Mouse (Mus musculus) heart, postnatal 25 days (tissue): ENCODE measurements around the gene Krt5. TPM values are rescaled to one million over a fixed set of nuclear protein-coding genes. Genes with fewer than 3 reads are reported as not detected.
"Not testable (repeated sequence)": the region's sequence is repeated elsewhere in the genome, so short reads cannot be mapped to it uniquely, and the experiment has no call there.

Experiments used
- DNase-seq: peaks from one replicate; pipeline ENCODE4 v3.0.0; 2022; ENCODE audit warnings: low spot score
- intact Hi-C: fragments of 180-260 bp; cut with DNase I; formaldehyde crosslinking; loops from one replicate; pipeline ENCODE4 v1.15.1; 2025
- total RNA-seq, 2 experiments: library from RNA; stranded (reverse); gene quantifications; 2 replicates each; pipeline ENCODE4 v1.2.3; 2021

Krt5 gene
- total RNA-seq = not detected

DNA sequence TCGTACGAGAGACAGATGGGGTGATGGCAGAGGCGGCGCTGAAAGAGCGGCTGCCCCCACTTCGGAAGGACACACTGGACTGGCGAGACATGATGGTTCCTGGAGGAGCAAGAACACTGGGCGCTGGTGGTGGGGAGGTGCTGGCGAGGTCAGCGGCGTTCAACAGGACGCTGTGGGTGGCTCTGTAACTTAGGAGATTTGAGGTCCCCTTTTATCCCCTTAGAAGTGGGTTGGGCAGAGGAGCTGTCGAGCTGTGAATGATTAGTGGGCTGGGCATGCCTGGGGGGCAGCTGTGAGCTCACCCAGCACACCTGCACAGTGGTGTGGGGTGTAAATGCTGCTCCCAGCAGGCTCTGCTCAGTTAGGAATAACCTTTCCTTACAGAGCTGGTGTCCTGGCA is at the start of gene Krt5:
TSS of gene Krt5 (minus strand) at position 179 of the 400 bp plus-strand sequence.
- DNase-seq = no peak
- intact Hi-C loops = no loop called here

DNA sequence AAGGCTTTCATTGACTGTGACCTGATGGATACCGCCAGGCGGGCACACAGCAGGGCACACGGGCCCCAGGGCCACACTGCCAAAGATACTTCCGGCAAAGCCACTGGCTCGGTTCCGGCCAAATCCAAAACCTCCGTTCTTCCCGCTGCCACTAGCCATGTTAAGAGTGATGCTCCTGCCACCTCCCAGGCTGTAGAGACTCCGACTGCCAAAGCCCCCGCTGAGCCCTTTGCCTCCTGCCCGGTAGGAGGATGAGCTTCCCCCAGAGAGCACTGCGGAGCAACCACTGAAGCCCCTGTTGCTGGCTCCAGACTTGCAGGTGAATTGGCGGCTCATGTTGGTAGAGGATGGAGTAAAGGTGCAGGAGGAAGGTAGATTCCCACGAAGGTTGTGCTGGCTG is 30.0 kb upstream of the Krt5 start, which contains the start of gene Krt71:
TSS of gene Krt71 (minus strand) at position 399 of the 400 bp plus-strand sequence.
- DNase-seq = no peak
- intact Hi-C loops = no loop called here

DNA sequence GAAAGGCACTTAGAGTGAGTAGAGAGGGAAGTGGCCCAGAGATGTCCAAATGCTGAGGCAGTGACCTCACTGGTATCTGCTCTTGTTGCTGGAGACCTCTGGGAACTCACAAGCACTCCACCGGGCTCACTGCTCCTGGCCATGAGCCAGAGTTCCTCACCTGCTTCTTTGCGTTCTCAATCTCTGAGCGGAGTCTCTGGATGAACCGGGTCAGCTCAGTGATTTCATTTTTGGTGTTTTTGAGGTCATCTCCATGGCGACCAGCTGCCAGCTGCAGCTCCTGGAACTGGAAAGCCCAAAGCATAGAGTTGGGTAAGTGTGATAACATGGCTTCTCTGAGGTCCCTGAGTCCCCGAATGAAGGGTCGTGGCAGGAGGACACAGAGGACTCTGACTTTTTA is 25.1 kb upstream of the Krt5 start:
- no peak for DNase-seq
- intact Hi-C loops = no loop called here

DNA sequence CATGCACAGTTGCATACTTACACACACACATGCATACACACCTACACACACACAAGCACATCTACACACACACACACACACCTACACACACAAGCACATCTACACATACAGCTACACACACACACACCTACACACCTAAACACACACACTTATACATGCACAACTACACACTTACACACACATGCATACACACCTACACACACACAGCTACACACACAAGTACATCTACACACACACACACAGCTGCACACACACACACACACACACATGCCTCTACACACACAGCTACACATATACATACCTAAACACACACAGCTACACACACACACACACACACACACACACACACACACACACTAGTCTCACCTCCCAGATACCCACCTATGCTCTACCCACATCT is 18.0 kb upstream of the Krt5 start:
- intact Hi-C loops = no loop called here

DNA sequence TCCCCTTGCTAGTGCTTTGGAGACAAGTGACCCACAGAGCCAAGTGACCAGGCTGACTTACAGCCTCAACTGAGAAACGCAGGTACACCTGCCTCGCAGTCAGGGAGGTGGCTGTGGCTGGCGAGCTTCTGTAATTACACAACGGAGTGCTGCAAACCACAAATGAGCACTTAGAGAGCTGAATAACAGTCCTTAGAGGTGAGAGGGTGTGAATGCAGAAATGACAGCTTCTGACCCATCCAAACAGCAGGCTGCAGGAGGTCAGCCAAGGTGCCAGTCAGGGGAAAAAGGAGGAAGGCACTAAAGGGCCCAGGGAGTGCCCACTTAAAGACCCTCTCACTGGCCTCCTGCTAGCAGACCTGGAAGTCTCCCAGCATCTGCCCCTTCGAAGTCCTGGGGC is 12.0 kb upstream of the Krt5 start:
- intact Hi-C loops = no loop called here
- no peak for DNase-seq

More for the DNA sequence above, 18.0 kb upstream of the Krt5 start:
- no peak for DNase-seq

DNA sequence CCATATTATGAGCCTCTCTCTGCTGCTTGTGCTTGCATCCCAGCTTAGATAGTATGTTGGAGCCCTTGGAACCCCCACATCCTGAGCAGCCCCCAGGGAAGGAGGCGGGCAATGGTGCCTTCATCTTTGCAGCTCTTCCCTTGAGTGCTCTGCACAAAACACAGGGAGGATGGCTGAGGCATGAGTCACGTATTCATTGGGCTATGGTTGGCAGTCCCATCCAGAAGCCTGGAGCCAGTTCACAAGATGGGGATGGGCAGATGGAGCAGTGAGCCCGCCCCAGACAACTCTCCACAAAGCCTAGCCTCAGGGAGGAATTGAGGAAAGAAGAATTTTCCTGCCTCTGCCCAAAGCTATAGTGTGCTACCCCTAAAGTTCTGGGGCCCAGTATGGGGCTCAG is 3.1 kb upstream of the Krt5 start:
- no peak for DNase-seq
- intact Hi-C loops = no loop called here

DNA sequence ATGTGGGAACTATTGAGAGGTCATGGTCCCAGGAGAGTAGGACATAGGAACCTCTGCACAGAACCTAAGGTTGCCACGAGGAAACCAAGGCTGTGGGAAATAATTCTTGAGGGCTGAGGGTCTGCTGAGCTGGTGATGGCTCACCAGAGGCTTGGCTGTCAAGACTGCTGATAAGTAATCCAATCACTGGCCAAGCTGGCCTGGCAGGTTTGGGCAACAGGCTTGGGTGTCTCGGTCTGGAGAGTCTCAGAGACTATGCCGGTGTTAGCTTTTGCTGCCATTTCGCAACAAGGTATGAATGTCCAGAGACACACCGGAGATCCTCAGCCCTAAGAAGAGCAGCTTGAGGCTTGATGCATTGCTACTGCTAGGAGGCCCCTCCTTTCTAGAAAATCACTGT is 1.7 kb upstream of the Krt5 start:
- intact Hi-C loops = no loop called here
- no peak for DNase-seq

DNA sequence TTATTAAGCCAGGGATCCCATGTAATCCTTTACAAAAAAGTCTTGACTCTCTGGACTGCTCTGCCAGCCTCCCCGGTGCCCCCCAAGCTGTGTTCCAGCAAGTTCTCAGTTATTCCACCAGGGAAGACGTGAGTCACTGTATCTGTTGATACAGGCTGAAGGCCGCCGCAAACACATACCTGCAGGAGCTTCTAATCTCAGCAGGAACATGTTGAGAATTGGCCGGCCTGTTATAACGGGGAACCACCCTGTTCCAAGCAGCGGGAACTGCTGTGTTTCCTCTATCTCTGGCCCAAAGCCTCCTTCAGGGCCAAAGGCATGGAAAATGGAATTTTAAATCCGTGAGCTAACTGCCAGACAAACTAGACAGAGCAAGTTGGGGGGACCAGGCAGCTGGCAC is 1.0 kb upstream of the Krt5 start:
- intact Hi-C loops = no loop called here
- no peak for DNase-seq

DNA sequence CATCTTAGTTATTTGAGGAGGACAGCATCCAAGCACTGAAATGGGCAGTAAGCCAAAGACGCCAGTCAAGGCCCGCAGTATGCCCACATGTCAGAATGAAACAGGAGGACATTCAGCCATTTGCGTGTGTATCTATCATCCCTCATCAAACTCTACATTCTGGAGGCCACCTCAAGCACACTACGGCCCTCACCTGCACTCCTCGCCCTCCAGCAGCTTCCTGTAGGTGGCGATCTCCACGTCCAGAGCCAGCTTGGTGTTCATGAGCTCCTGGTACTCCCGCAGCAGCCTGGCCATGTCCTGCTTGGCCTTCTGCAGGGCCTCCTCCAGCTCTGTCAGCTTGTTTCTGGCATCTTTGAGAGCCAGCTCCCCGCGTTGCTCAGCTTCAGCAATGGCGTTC is 4.0 kb downstream of the Krt5 start:
- DNase-seq = no peak
- intact Hi-C loops = no loop called here

DNA sequence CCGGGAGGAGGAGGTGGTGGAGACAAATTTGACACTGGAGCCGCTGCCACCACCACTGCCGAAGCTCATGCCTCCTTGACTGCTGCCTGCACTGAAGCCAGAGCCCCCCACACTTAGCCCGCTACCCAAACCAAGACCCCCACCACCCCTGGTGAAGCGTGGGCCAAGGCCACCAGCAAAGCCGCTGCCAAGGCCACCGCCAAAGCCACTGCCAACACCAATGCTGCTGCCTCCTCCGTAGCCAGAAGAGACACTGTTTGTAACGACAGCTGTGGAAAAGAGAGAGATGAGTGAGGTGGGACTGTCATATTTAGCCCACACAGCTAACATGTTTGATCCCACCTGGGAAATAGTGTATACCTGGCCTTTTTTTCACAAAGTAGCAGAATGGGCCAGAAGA is 5.2 kb downstream of the Krt5 start:
- no peak for DNase-seq
- intact Hi-C loops = no loop called here

DNA sequence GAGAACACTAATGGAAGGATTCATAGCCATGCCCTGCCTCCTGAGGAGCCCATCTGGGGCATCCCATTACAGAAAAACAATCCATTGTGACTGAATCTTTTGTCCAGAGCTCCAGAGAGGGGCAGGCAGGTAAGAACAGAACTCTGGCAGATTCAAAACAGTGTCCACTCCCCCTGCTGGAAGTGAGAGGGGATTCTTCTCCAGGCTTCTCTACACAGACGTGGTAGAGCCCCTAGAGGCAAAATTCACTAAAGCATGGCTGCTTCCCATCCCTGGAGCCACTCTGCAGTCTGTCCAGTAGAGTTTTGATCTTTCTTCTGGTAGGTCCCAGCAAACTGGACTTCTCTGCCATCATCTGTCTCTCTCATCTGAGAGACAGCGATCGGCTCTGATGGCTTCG is 8.6 kb downstream of the Krt5 start:
- intact Hi-C loops = no loop called here
- DNase-seq = no peak

DNA sequence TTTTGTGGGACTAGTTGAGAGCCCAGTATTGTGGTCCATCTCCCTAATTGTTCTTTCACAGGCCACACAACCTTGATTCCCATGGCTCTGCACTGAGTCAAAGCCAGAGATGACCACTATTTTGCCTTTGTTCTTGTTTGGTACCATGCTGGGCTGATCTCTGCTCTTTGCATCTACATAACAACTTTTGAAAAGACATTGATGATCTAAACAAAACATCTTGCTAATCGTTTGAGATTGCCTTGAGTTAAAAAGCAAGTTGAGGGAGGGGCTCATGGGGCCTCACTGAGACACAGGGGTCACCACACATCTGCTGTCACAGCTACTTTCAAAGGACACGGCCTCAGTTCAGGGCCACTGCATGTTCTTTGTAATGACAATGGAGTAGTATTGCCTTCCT is 10.3 kb downstream of the Krt5 start:
- intact Hi-C loops = no loop called here

DNA sequence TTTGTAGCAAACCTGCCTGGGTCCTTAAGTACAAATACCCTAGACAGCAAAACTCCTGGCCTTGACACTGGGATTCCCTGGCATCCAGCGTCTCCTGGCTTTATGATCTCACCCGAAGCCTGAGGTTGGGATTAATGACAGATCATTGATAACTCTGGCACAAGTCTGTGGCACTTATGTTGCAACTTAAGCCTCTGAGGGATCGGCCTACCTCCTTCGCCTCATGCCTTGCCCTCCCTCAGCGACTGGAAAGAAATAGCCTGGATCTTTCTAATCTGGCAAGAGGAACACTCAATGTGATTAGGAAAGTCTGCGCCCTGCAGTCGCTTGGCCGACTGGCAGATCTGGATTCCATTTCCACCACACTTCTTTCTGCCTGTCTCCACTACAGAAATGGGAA is 12.8 kb downstream of the Krt5 start:
- intact Hi-C loops = no loop called here

More for the DNA sequence above, 10.3 kb downstream of the Krt5 start:
- DNase-seq = no peak

DNA sequence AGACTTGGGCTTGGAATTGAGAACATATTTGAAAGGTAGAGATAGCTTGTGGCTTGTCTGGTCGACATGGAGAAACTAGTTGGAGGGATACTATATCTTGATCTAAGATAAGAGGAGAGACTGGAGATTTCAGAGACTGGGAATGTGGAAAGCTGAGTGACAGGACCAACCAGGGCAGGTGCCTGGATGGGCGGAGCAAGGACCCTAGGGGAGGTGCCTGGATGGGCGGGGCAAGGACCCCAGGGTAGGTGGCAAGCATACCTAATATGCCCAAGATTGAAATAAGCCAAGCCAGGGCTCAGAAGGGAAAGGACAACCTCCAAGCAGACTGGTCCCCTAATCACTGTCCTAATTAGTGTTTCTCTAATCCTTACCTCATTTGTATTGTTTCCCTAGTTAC is 13.5 kb downstream of the Krt5 start:
- intact Hi-C loops = no loop called here

More for the DNA sequence above, 12.8 kb downstream of the Krt5 start:
- DNase-seq = no peak

DNA sequence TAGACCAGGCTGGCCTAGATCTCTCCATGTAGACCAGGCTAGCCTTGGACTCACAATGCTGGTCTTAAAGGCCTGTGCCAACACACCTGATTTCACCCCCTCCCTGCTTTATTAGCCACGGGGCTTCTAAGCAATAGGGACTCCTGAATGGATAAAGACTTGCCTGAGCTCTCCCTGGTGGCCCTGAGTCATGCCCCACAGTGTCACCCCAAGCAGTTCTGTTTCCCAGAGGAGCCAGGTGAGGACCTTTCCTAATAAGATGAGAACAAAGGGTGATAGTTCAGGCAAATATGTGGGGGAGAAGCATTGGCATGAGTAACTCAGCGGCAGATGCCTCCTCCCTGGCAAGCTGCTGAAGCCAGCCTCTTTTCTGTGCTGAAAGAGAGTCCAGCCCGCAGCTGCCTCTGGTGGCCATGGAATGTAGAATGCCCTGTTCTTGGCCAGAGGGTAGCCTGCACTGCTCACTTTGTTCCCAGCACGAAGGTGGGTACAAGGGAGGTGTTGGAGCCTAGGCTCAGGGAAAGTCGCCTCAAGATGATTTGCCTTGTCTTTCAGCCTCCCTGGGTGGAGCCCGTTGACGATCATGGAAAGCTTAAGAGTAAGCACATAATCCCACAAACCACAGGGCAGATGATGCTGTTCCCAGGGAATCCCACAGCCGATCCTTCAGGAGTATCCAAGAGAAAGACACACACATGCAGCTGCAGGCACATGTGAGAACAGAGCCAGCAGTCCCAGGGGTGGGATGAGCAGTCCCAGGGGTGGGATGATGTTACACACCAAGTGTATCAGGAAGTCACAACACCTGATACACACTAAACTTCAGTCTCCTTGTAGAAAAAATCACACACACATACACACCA is 15.1 kb downstream of the Krt5 start:
- intact Hi-C loops = no loop called here
- no peak for DNase-seq

More for the DNA sequence above, 13.5 kb downstream of the Krt5 start:
- DNase-seq = no peak

DNA sequence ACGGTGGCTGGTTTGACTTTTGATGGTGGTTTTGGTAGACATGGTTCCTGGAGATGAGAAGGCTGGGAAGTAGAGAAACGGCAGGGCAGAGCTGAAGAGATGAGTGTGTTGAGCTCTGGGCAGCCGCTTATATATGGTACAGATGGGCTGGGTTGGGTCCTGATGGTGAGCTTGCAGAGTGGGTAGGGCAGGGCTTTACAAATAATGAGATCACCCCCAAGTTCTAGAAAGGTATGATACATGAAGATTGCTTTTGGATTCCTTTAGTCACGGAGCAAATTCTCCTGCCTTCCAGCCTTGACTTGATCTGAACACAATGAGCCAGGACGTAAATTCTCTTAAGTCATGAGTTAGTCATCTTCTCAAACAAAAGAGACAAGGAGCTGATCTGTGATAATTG is 18.5 kb downstream of the Krt5 start, which contains the start of gene Krt6a:
TSS of gene Krt6a (minus strand) at position 101 of the 400 bp plus-strand sequence.
- no peak for DNase-seq
- intact Hi-C loops = no loop called here

DNA sequence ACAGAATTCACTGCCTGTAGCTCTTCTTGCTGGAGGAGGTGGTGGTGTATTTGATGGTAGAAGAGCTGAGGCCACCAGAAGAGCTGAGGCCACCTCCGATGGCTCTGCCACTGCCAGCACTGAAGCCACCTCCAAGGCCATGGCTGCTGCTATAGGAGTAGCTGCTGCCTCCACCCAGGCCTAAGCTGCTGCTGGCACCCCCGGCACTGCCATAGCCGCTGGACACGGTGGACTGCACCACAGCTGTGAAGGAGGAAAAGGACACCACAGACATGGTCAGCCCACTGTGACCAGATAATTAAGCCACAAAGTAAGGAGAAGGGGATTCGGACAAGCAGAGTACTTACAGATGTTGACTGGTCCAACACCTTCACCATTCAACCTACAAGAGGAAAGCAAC is 22.2 kb downstream of the Krt5 start:
- intact Hi-C loops, DNase-seq: not testable (repeated sequence)

DNA sequence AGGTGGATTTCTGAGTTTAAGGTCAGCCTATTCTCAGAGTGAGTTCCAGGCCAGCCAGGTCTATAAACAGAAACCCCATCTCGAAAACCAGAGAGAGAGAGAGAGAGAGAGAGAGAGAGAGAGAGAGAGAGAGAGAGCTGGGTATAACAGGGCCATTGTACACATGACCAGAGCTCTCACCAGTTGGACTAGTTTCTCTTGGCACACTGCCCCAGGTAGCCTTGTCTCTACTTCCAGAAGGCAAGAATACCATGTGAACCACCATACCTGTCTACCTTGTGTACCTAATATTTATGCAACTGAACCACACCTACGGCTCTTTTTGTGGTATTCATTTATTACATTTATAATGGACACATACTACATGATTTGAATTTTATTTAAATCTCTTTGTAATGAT is 24.5 kb downstream of the Krt5 start:
- intact Hi-C loops = no loop called here

DNA sequence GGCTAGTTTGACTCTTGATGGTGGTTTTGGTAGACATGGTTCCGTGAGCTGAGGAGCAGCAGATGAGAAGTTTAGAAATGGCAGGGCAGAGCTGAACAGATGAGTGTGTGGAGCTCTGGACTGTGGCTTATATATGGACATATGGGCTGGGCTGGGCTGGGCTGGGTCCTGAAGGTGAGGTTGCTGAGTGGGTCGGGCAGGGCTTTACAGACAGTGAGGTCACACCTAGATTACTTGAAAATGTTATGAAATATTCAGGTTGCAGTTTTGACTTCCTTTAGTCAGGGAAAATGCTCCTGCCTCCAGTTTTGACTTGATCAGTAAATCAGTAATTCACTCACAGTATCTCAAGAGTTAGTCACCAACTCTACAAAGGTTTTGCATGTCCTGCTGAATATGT is 32.5 kb downstream of the Krt5 start, which contains the start of gene Krt6b:
TSS of gene Krt6b (minus strand) at position 101 of the 400 bp plus-strand sequence.
- no peak for DNase-seq
- intact Hi-C loops = no loop called here

More for the DNA sequence above, 24.5 kb downstream of the Krt5 start:
- DNase-seq = no peak

DNA sequence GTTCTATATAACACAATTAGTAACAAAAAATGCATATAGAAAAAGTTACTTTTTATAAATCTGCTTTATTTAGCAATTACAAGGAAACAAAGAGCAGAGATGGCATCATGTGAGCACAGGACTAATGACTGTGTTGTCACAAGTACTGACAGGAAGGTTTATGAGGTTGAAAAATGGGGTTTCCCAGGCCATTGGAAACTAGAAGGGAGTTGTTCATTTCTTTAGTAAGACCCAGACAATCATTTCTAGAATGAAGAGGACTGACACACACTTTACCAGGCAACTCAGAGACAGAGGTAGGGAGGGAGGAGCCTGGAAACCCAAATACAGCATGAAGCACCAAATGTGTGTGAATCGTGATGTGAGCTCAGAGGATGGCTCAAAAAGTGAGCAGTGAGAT is 36.7 kb downstream of the Krt5 start:
- no peak for DNase-seq
- intact Hi-C loops = no loop called here
